Mouse (Mus musculus) stomach, embryonic 14.5 days (tissue): Measurements from ENCODE around the gene Inca1. TPM values are rescaled to one million over a fixed set of nuclear protein-coding genes. Genes with fewer than 3 reads are reported as not detected.
A peak's percentile ranks its signal among the peaks of the same experiment; 100 is the strongest.

ENCODE experiments used
- ATAC-seq: fragments of 200-750 bp; cut with Nextera tagmentation; 2 replicates; pipeline ENCODE4 v1.8.0; 2017; ENCODE audit warnings: low read depth, moderate TSS enrichment; ENCODE audit not compliant: insufficient number of reproducible peaks, insufficient read depth, low FRiP score
- H3K27ac ChIP-seq: fragments of 300-500 bp; sonication (generic); 2 replicates; pipeline ENCODE4 v1.5.1; 2014; ENCODE audit warnings: mild to moderate bottlenecking, low read length, moderate library complexity, mixed read lengths
- H3K27me3 ChIP-seq: fragments of 300-500 bp; sonication (generic); 2 replicates; pipeline ENCODE4 v1.6.1; 2014; ENCODE audit warnings: low read length, control low read depth, mixed read lengths; ENCODE audit not compliant: control insufficient read depth, insufficient read depth
- H3K36me3 ChIP-seq: fragments of 300-500 bp; sonication (generic); 2 replicates; pipeline ENCODE4 v1.6.1; 2014; ENCODE audit warnings: mild to moderate bottlenecking, control low read depth, low read length, moderate library complexity, mixed read lengths; ENCODE audit not compliant: control insufficient read depth, insufficient read depth
- H3K4me1 ChIP-seq: fragments of 300-500 bp; sonication (generic); 2 replicates; pipeline ENCODE4 v1.6.1; 2014; ENCODE audit warnings: low read length, control low read depth, mixed read lengths; ENCODE audit not compliant: control insufficient read depth, insufficient read depth
- H3K4me2 ChIP-seq: fragments of 300-500 bp; sonication (generic); replicated peaks from 2 replicates; pipeline ENCODE4 v1.6.1; 2014; ENCODE audit warnings: low read depth, low read length, control low read depth
- H3K4me3 ChIP-seq: fragments of 300-500 bp; sonication (generic); 2 replicates; pipeline ENCODE4 v1.5.1; 2014; ENCODE audit warnings: low read depth, low read length, control low read depth
- H3K9ac ChIP-seq: fragments of 300-500 bp; sonication (generic); replicated peaks from 2 replicates; pipeline ENCODE4 v1.6.1; 2014; ENCODE audit warnings: low read depth, mild to moderate bottlenecking, control low read depth, low read length, moderate library complexity, mixed read lengths
- H3K9me3 ChIP-seq: fragments of 300-500 bp; sonication (generic); 2 replicates; pipeline ENCODE4 v1.6.1; 2016; ENCODE audit warnings: low read depth, low read length, control low read depth; ENCODE audit not compliant: control insufficient read depth
- WGBS: fragments of 180-500 bp; shearing (Covaris S2); extraction: QIAGEN DNeasy Blood & Tissue Kit; methylation state at CpG from one replicate; pipeline ENCODE4 v1.1.7; 2014; 5-methylcytosine and 5-hydroxymethylcytosine counted together
- polyA plus RNA-seq: library from polyadenylated mRNA; unstranded; fragments of >200 nt; fragmentation: Nextera tagmentation; extraction: Ambion mirVana; gene quantifications from 2 replicates; pipeline ENCODE4 v1.2.1, GENCODE M21; 2014

Gene Inca1
- polyA plus RNA-seq, 1 experiment from 2014 or later = 1.0 TPM

DNA sequence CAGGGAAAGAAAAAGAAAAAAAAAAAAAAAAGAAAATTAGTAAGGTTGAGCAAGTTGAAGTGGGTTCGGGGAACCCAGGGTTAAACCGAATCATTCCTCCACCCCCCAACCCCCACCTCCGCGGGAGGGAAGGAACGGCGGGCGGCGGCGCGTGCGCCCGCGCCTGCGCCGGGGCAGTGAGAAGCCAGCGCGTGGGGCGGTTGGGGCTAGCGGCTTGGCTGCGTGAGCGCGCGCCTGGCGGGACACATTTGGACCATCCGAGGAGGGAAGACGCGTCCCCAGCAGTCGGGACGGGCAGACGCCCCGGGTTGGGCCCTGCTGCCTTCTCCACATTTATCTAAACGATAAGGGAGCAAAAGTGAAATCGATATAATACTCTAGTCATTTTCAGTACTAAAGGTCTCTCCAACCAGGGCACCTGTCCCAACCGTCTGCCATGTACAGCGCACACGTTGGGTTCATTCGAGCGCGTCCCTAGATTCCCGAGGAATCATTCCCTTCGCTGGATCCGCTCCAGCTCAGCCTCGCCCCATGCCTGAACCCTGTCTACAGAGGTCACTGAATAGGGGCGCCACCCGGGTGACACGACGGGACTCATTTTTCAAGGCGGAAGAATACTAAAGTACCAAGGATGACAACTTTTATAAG lies 44.9 kb downstream of the Inca1 start:
- peaks cover 35% of the 10 kb centered on the region for H3K4me1 ChIP-seq
- H3K27ac ChIP-seq = peak overlapping the region; percentile 99
- peaks cover 24% of the 10 kb centered on the region for H3K36me3 ChIP-seq
- H3K9ac ChIP-seq = peak overlapping the region; percentile 98
- H3K4me3 ChIP-seq = peak overlapping the region; percentile 100
- peak overlapping the region; percentile 85 for H3K4me2 ChIP-seq
- no peaks in the 10 kb centered on the region for H3K9me3 ChIP-seq
- ATAC-seq = peak; percentile 29
- H3K27me3 ChIP-seq = no peaks in the 10 kb centered on the region
- under 1% methylated on average over 48 of the region's 48 CpGs for WGBS

DNA sequence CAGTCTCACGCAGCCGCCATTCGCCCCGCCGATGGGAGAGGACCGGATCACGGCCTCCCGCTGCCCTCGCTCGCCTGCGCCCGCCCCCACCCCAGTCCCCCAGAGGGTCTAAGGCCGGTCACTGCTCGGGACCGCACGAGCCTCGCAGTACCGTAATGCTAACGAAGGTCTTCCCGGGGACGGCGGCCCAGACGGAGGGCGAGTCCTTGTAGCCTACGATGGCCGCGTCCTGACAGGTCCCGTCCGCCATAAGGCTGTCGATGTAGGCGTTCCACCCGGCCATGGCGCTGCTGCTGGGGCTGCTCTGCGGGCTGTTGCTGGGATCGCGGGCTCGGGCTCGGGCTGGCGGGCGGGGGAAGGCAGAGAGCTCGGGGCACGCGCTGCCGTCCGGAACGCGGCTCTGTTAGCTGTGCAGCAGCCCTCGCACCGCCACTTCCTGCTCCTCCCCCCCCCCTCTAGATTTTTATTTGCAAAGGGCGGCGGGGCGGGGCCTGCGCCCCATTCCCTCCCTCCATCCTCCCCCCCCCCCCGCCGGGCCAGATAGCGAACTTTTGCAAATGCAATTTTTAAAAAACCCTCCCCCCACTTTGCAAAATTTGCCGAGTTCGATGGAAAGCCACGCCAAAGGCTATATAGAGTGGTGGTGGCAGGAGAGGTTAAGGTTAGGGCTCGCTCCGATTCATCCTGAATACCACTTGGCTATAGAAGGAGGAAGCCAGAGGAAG lies 45.6 kb downstream of the Inca1 start, which contains the start of gene Pfn1:
Gene Pfn1, minus strand, starts transcription at position 447 of the 725 bp plus-strand sequence.
- H3K4me1 ChIP-seq = peaks cover 35% of the 10 kb centered on the region
- peak within 1 kb of the TSS; percentile 85 for H3K4me2 ChIP-seq

DNA sequence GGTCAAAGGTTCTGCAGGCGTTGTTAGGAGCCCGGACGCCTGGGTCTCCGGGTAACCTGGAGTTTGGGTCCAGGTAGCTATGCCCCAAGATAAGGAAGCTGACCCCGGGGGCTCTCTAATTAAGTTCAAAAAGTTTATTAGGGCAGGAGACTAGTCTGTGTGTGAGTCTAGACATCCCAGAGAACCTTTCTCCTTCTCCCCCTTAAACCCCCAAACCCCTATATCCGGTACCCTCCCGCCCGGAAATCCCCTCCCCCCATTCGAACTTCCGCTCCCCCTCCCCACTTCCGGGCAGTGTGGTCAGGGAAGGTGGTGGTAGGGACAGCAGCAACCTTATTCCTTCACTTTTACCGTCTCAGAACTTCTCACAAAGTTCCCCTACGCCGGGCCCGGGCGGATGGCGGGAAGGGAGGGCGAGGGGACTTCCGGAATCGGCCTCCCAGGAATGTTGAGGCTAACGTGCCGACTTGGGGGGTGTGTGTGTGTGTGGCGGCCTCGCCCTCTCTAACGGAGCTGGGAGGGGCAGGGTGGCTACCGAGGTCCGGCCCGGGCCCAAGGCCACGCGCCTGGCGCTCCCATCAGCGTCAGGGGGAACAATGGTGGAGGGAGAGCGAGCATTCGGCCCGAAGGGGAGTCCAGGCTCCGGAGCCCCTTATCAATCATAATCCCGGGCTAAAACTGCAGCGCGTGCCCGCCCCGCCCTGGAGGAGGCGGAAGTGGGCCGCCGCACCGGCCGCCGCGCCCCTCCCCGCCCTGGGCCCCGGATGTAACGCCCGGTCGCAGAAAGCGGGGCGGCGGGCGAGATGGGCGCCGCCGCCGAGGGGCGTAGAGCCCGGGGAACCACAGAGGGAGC lies 46.4 kb downstream of the Inca1 start:
- no peaks in the 10 kb centered on the region for H3K9me3 ChIP-seq
- no peaks in the 10 kb centered on the region for H3K27me3 ChIP-seq
- H3K27ac ChIP-seq = peak overlapping the region; percentile 99
- H3K9ac ChIP-seq = peak overlapping the region; percentile 98
- H3K4me1 ChIP-seq = peaks cover 38% of the 10 kb centered on the region
- peak; percentile 29; the same call in 1 of the 2 replicates for ATAC-seq
- H3K4me2 ChIP-seq = peak overlapping the region; percentile 85
- peaks cover 37% of the 10 kb centered on the region for H3K36me3 ChIP-seq
- WGBS = under 1% methylated on average over 62 of the region's 63 CpGs
- H3K4me3 ChIP-seq = peak overlapping the region; percentile 100

More for the DNA sequence above, 45.6 kb downstream of the Inca1 start, which contains the start of gene Pfn1:
- Histone ChIP-seq H3K27me3 (no peaks in the 10 kb centered on the region), H3K9me3 (no peaks in the 10 kb centered on the region), H3K36me3 (peaks cover 31% of the 10 kb centered on the region), H3K4me3 (peak within 1 kb of the TSS; percentile 100), H3K27ac (peak within 1 kb of the TSS; percentile 99), H3K9ac (peak within 1 kb of the TSS; percentile 98)
- ATAC-seq = peak; percentile 43; the same call in 1 of the 2 replicates
- WGBS = under 1% methylated on average over 57 of the region's 61 CpGs

DNA sequence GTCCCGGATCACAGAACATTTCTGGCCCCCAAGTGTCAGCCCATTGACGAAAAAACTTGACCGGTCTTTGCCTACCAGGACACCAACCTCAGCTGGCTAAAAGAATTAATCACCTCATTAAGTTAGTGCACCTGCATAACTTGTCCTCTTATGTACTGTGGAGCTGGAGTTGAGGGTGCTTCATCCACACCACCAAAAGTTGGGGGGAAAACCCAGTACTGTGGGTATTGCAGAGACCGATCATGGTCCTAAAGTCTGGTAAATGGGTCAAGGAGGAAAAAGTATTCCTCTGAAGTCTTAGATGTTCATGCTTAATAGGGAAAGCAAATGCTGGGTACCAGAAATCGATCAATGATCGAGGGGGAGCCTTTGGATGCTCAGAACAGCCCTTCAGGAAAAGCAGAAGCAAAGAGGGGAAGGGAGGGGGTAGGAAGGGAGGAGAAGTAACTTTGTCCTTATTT lies 47.0 kb downstream of the Inca1 start:
- H3K27ac ChIP-seq = peak overlapping the region; percentile 99
- H3K4me2 ChIP-seq = peak overlapping the region; percentile 85
- peaks cover 40% of the 10 kb centered on the region for H3K36me3 ChIP-seq
- no peaks in the 10 kb centered on the region for H3K9me3 ChIP-seq
- H3K27me3 ChIP-seq = no peaks in the 10 kb centered on the region
- H3K9ac ChIP-seq = peak overlapping the region; percentile 98
- peaks cover 42% of the 10 kb centered on the region for H3K4me1 ChIP-seq
- WGBS = 43% methylated on average over 6 of the region's 6 CpGs
- no peak for ATAC-seq
- peak overlapping the region; percentile 100 for H3K4me3 ChIP-seq

DNA sequence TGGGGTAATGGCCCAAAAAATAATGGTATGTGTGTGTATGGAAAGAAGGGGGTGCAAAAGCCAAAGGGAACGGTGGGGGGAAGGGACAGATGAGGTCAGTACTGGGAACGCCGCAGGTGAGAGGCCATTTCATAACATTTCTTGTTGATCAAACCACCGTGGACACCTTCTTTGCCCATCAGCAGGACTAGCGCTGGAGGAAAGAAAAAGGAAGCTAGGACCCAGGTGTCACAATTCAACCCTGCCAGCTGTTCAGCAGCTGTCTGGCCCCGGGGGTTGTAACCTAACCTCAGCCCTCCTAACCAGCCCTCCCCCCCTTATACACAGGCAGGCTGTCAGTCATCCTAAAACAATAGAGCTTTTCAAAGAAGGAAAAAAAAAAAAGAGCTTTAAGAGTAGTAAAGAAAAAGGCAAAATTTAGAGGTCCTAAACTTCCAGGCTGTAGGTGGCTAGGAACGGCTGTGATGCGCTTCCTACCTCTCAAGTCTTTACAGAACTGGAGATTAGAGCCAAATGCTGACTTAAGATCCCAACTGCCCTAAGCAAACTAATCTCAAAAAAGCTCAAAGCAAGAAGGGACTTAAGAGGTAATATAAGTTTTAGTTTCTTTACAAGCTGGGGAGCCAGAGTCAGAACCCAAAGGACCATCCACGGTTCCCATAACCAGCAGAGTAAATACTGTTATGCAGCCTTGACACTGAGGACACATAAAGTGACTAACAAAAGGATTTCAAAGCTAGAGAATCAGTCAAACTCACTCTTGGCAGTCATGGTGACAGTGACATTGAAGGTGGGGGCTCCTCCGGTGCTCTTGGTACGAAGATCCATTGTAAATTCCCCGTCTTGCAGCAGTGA lies 47.7 kb downstream of the Inca1 start:
- Histone ChIP-seq H3K27me3 (no peaks in the 10 kb centered on the region), H3K27ac (peak overlapping the region; percentile 99; the same call in 1 of the 2 replicates), H3K36me3 (peaks cover 40% of the 10 kb centered on the region), H3K4me2 (peak overlapping the region; percentile 85), H3K4me3 (peak overlapping the region; percentile 100), H3K9ac (peak overlapping the region; percentile 98; the same call in 1 of the 2 replicates), H3K4me1 (peaks cover 41% of the 10 kb centered on the region), H3K9me3 (no peaks in the 10 kb centered on the region)
- 59% methylated on average over 12 of the region's 12 CpGs for WGBS
- no peak for ATAC-seq

DNA sequence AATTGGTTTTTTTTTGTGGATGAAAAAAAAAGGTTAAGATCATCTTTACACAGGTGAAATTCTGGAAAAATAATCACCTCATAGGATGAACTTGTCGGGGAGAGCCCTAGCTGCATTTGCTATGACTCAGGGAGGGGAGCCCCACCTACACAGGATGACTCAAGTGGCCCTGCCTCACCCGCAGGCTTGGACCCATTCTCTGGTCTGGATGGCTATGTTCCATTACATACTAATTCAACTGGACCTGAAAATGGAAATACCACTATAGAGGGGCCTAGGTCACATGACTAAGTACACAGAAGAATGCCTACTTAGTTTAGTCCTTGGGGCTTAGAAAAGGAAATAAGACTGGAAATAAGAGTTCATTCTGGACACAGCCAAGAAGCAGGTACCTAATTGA lies 48.6 kb downstream of the Inca1 start:
- Histone ChIP-seq H3K4me1 (peaks cover 32% of the 10 kb centered on the region), H3K27me3 (no peaks in the 10 kb centered on the region), H3K9ac (no peak overlapping the region), H3K36me3 (peaks cover 40% of the 10 kb centered on the region), H3K27ac (no peak overlapping the region), H3K4me2 (peak overlapping the region; percentile 85; the same call in 1 of the 2 replicates), H3K4me3 (peak overlapping the region; percentile 100; the same call in 1 of the 2 replicates), H3K9me3 (no peaks in the 10 kb centered on the region)
- WGBS = 60% methylated on average over 2 of the region's 2 CpGs
- no peak for ATAC-seq

DNA sequence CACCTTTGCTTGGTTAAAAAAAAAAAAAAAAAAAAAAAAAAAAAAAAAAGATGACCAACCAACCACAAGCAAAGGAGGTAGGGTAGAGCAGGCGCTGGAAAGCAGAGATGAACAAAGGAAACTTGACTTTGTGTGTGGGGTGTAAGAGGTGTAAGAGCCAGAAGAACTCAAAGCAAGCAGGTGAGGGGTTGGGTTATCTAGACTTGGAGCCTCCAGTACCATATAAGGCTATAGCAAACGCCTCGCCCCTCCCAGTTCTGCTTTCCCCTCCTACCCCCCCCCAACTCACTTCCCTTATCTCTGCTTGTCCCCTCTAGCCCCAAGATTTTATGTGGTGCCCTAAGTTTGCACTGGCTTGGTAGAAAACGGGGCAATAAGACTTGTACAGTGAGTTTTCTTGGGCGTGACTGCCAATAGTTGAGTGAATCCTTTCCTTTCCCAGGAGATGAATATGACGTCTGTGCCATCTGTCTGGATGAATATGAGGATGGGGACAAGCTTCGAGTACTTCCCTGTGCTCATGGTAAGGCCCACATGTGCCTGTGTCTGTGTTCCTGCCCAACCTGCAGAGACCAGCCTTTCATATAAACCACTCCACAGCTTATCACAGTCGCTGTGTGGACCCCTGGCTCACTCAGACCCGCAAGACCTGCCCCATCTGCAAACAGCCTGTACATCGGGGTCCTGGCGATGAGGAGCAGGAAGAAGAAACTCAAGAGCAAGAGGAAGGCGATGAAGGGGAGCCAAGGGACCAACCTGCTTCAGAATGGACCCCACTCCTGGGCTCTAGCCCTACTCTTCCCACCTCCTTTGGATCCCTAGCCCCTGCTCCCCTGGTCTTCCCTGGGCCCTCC lies 49.4 kb downstream of the Inca1 start:
- WGBS = 70% methylated on average over 12 of the region's 12 CpGs

More for the DNA sequence above, 49.4 kb downstream of the Inca1 start:
- ATAC-seq = no peak
- Histone ChIP-seq H3K9me3 (no peaks in the 10 kb centered on the region), H3K4me3 (peak overlapping the region; percentile 100; the same call in 1 of the 2 replicates), H3K36me3 (peaks cover 41% of the 10 kb centered on the region), H3K9ac (no peak overlapping the region), H3K4me1 (peaks cover 35% of the 10 kb centered on the region), H3K4me2 (peak overlapping the region; percentile 85; the same call in 1 of the 2 replicates), H3K27ac (peak overlapping the region; percentile 63), H3K27me3 (no peaks in the 10 kb centered on the region)
